Mouse (Mus musculus) kidney, embryonic 16.5 days (tissue): ENCODE data around the gene Kcna7. TPM values are rescaled to one million over a fixed set of nuclear protein-coding genes. Genes with fewer than 3 reads are reported as not detected.
"Not testable (repeated sequence)": the region's sequence is repeated elsewhere in the genome, so short reads cannot be mapped to it uniquely, and the experiment has no call there.

Experiments
- ATAC-seq: fragments of 200-750 bp; cut with Nextera tagmentation; 2 replicates; pipeline ENCODE4 v1.8.0; 2017; ENCODE audit warnings: moderate TSS enrichment; ENCODE audit not compliant: low FRiP score, low TSS enrichment
- H3K27ac ChIP-seq: fragments of 300-500 bp; sonication (generic); 2 replicates; pipeline ENCODE4 v1.5.1; 2014; ENCODE audit warnings: low read length
- H3K27me3 ChIP-seq: fragments of 300-500 bp; sonication (generic); 2 replicates; pipeline ENCODE4 v1.6.1; 2014; ENCODE audit warnings: low read length, control low read depth, mixed read lengths; ENCODE audit not compliant: insufficient read depth
- H3K36me3 ChIP-seq: fragments of 300-500 bp; sonication (generic); 2 replicates; pipeline ENCODE4 v1.6.1; 2014; ENCODE audit warnings: low read length, control low read depth, mixed read lengths; ENCODE audit not compliant: insufficient read depth
- H3K4me1 ChIP-seq: fragments of 300-500 bp; sonication (generic); 2 replicates; pipeline ENCODE4 v1.6.1; 2014; ENCODE audit warnings: low read length, control low read depth, mixed read lengths; ENCODE audit not compliant: insufficient read depth
- H3K4me2 ChIP-seq: fragments of 300-500 bp; sonication (generic); replicated peaks from 2 replicates; pipeline ENCODE4 v1.6.1; 2014; ENCODE audit warnings: low read depth, low read length
- H3K4me3 ChIP-seq: fragments of 300-500 bp; sonication (generic); 2 replicates; pipeline ENCODE4 v1.5.1; 2014; ENCODE audit warnings: mild to moderate bottlenecking, low read length
- H3K9ac ChIP-seq: fragments of 300-500 bp; sonication (generic); replicated peaks from 2 replicates; pipeline ENCODE4 v1.6.1; 2014; ENCODE audit warnings: low read length
- H3K9me3 ChIP-seq: fragments of 300-500 bp; sonication (generic); 2 replicates; pipeline ENCODE4 v1.6.1; 2016; ENCODE audit warnings: low read length, control low read depth
- WGBS: fragments of 180-500 bp; shearing (Covaris S2); extraction: QIAGEN DNeasy Blood & Tissue Kit; methylation state at CpG from one replicate; pipeline ENCODE4 v1.1.7; 2014; 5-methylcytosine and 5-hydroxymethylcytosine counted together
- polyA plus RNA-seq: library from polyadenylated mRNA; unstranded; fragments of >200 nt; fragmentation: Nextera tagmentation; extraction: Ambion mirVana; gene quantifications from 2 replicates; pipeline ENCODE4 v1.2.1, GENCODE M21; 2015

Kcna7 gene
- polyA plus RNA-seq, 1 experiment from 2014 or later: not detected

GRCm38 (mm10) chr7:45395129-45395541, 10.3 kb upstream of the Kcna7 start:
- H3K27me3 ChIP-seq: no peaks in the 10 kb centered on the region
- H3K36me3 ChIP-seq: peaks cover 23% of the 10 kb centered on the region
- H3K4me3 ChIP-seq: peak overlapping the region; percentile 88
- H3K4me1 ChIP-seq: peaks cover 18% of the 10 kb centered on the region
- 0% methylated on average over 18 of the region's 20 CpGs for WGBS
- H3K9ac ChIP-seq: peak overlapping the region; percentile 97
- H3K4me2 ChIP-seq: peak overlapping the region; percentile 99
- no peaks in the 10 kb centered on the region for H3K9me3 ChIP-seq
- H3K27ac ChIP-seq: peak overlapping the region; percentile 98
- ATAC-seq: peak; percentile 81

GRCm38 (mm10) chr7:45395578-45396336, 9.7 kb upstream of the Kcna7 start, which contains the start of gene Snrnp70:
Gene Snrnp70 (minus strand): TSS chr7:45395742.
- Histone ChIP-seq H3K4me2 (peak within 1 kb of the TSS; percentile 99), H3K4me1 (peaks cover 18% of the 10 kb centered on the region), H3K36me3 (peaks cover 17% of the 10 kb centered on the region), H3K27me3 (no peaks in the 10 kb centered on the region), H3K9ac (peak within 1 kb of the TSS; percentile 97), H3K4me3 (peak within 1 kb of the TSS; percentile 88), H3K9me3 (no peaks in the 10 kb centered on the region), H3K27ac (peak within 1 kb of the TSS; percentile 98)
- ATAC-seq: peak; percentile 98
- under 1% methylated on average over 60 of the region's 60 CpGs for WGBS

- ATAC-seq: peak; percentile 18; the same call in 1 of the 2 replicates
- peak overlapping the region; percentile 70 for H3K4me2 ChIP-seq
- peak overlapping the region; percentile 77; the same call in 1 of the 2 replicates for H3K27ac ChIP-seq
- 4% methylated on average over 3 of the region's 3 CpGs for WGBS
- H3K9me3 ChIP-seq, H3K27me3 ChIP-seq: not testable (repeated sequence)
- peak overlapping the region; percentile 88 for H3K4me3 ChIP-seq
- peak overlapping the region; percentile 65 for H3K9ac ChIP-seq
- H3K4me1 ChIP-seq: peaks cover 18% of the 10 kb centered on the region
- H3K36me3 ChIP-seq: peaks cover 13% of the 10 kb centered on the region
These were observed 9.1 kb upstream of the Kcna7 start for GRCm38 (mm10) chr7:45396337-45396775.

GRCm38 (mm10) chr7:45396787-45397186, 8.7 kb upstream of the Kcna7 start:
- H3K4me2 ChIP-seq: no peak overlapping the region
- H3K9ac ChIP-seq: 0 out of 2 replicates have a peak overlapping the region, but pooled peaks have one; percentile 16
- H3K4me1 ChIP-seq: peaks cover 18% of the 10 kb centered on the region
- H3K4me3 ChIP-seq: no peak overlapping the region
- H3K27me3 ChIP-seq: no peaks in the 10 kb centered on the region
- ATAC-seq: no peak
- H3K27ac ChIP-seq: no peak overlapping the region
- H3K36me3 ChIP-seq: peaks cover 10% of the 10 kb centered on the region
- no peaks in the 10 kb centered on the region for H3K9me3 ChIP-seq
- 77% methylated on average over 2 of the region's 2 CpGs for WGBS

- Histone ChIP-seq H3K9me3 (no peaks in the 10 kb centered on the region), H3K4me1 (peaks cover 11% of the 10 kb centered on the region), H3K9ac (no peak overlapping the region), H3K36me3 (no peaks in the 10 kb centered on the region), H3K27me3 (peaks cover 15% of the 10 kb centered on the region), H3K4me3 (no peak overlapping the region), H3K4me2 (no peak overlapping the region), H3K27ac (no peak overlapping the region)
- WGBS: 72% methylated on average over 10 of the region's 10 CpGs
- ATAC-seq: no peak
These were observed 3.9 kb upstream of the Kcna7 start for GRCm38 (mm10) chr7:45401521-45402085.

GRCm38 (mm10) chr7:45403532-45404261, 1.8 kb upstream of the Kcna7 start:
- no peak for ATAC-seq
- Histone ChIP-seq H3K9ac (no peak overlapping the region), H3K4me3 (no peak overlapping the region), H3K4me1 (peaks cover 13% of the 10 kb centered on the region), H3K36me3 (no peaks in the 10 kb centered on the region), H3K9me3 (no peaks in the 10 kb centered on the region), H3K27ac (no peak overlapping the region), H3K4me2 (no peak overlapping the region), H3K27me3 (peaks cover 36% of the 10 kb centered on the region)
- WGBS: 37% methylated on average over 6 of the region's 6 CpGs

GRCm38 (mm10) chr7:45406157-45407156, 1.0 kb downstream of the Kcna7 start:
- Histone ChIP-seq H3K27me3 (peaks cover 63% of the 10 kb centered on the region), H3K27ac (no peak overlapping the region), H3K9me3 (no peaks in the 10 kb centered on the region), H3K4me1 (peaks cover 13% of the 10 kb centered on the region), H3K9ac (peak overlapping the region; percentile 49), H3K4me3 (peak overlapping the region; percentile 47), H3K4me2 (peak overlapping the region; percentile 68), H3K36me3 (no peaks in the 10 kb centered on the region)
- no peak for ATAC-seq
- WGBS: under 1% methylated on average over 110 of the region's 114 CpGs

- Histone ChIP-seq H3K36me3 (no peaks in the 10 kb centered on the region), H3K27ac (no peak overlapping the region), H3K4me2 (no peak overlapping the region), H3K9me3 (no peaks in the 10 kb centered on the region), H3K9ac (no peak overlapping the region), H3K4me1 (peaks cover 13% of the 10 kb centered on the region), H3K27me3 (peaks cover 72% of the 10 kb centered on the region), H3K4me3 (no peak overlapping the region)
- 83% methylated on average over 10 of the region's 10 CpGs for WGBS
- no peak for ATAC-seq
These were observed 2.4 kb downstream of the Kcna7 start for GRCm38 (mm10) chr7:45407836-45408235.

- peaks cover 17% of the 10 kb centered on the region for H3K4me1 ChIP-seq
- no peak overlapping the region for H3K4me3 ChIP-seq
- no peak overlapping the region for H3K9ac ChIP-seq
- H3K4me2 ChIP-seq: no peak overlapping the region
- H3K27ac ChIP-seq: no peak overlapping the region
- WGBS: 72% methylated on average over 7 of the region's 7 CpGs
- ATAC-seq: no peak
- H3K9me3 ChIP-seq: no peaks in the 10 kb centered on the region
- H3K27me3 ChIP-seq: peaks cover 75% of the 10 kb centered on the region
- no peaks in the 10 kb centered on the region for H3K36me3 ChIP-seq
These were observed 2.9 kb downstream of the Kcna7 start for GRCm38 (mm10) chr7:45408351-45408750.
